Mouse (Mus musculus) lung, embryonic 16.5 days (tissue): ENCODE results near the gene AA986860. TPM values are rescaled to one million over a fixed set of nuclear protein-coding genes. Genes with fewer than 3 reads are reported as not detected.
A peak's percentile ranks its signal among the peaks of the same experiment; 100 is the strongest.

Experiments
- ATAC-seq: fragments of 200-750 bp; cut with Nextera tagmentation; 2 replicates; pipeline ENCODE4 v1.8.0; 2017; ENCODE audit warnings: low read depth, mild to moderate bottlenecking, moderate library complexity
- H3K27ac ChIP-seq: fragments of 300-500 bp; sonication (generic); 2 replicates; pipeline ENCODE4 v1.5.1; 2014; ENCODE audit warnings: mild to moderate bottlenecking, control low read depth, low read length
- H3K27me3 ChIP-seq: fragments of 300-500 bp; sonication (generic); 2 replicates; pipeline ENCODE4 v1.6.1; 2014; ENCODE audit warnings: low read depth, low read length, mixed read lengths; ENCODE audit not compliant: control insufficient read depth, insufficient read depth
- H3K36me3 ChIP-seq: fragments of 300-500 bp; sonication (generic); 2 replicates; pipeline ENCODE4 v1.6.1; 2014; ENCODE audit warnings: low read length; ENCODE audit not compliant: control insufficient read depth, insufficient read depth
- H3K4me1 ChIP-seq: fragments of 300-500 bp; sonication (generic); replicated peaks from 2 replicates; pipeline ENCODE4 v1.6.1; 2014; ENCODE audit warnings: low read length, mixed read lengths; ENCODE audit not compliant: control insufficient read depth, insufficient read depth
- H3K4me2 ChIP-seq: fragments of 300-500 bp; sonication (generic); 2 replicates; pipeline ENCODE4 v1.6.1; 2014; ENCODE audit warnings: low read depth, low read length, control low read depth
- H3K4me3 ChIP-seq: fragments of 300-500 bp; sonication (generic); 2 replicates; pipeline ENCODE4 v1.5.1; 2014; ENCODE audit warnings: mild to moderate bottlenecking, low read length, control low read depth
- H3K9ac ChIP-seq: fragments of 300-500 bp; sonication (generic); 2 replicates; pipeline ENCODE4 v1.6.1; 2014; ENCODE audit warnings: low read length, control low read depth
- H3K9me3 ChIP-seq: fragments of 300-500 bp; sonication (generic); 2 replicates; pipeline ENCODE4 v1.6.1; 2016; ENCODE audit warnings: low read length; ENCODE audit not compliant: control insufficient read depth
- WGBS: fragments of 180-500 bp; shearing (Covaris S2); extraction: QIAGEN DNeasy Blood & Tissue Kit; methylation state at CpG from one replicate; pipeline ENCODE4 v1.1.7; 2014; 5-methylcytosine and 5-hydroxymethylcytosine counted together
- polyA plus RNA-seq: library from polyadenylated mRNA; unstranded; fragments of >200 nt; fragmentation: Nextera tagmentation; extraction: Ambion mirVana; gene quantifications from 2 replicates; pipeline ENCODE4 v1.2.1, GENCODE M21; 2015

The AA986860 gene
- polyA plus RNA-seq, 1 experiment from 2014 or later, result 21.0 TPM

DNA sequence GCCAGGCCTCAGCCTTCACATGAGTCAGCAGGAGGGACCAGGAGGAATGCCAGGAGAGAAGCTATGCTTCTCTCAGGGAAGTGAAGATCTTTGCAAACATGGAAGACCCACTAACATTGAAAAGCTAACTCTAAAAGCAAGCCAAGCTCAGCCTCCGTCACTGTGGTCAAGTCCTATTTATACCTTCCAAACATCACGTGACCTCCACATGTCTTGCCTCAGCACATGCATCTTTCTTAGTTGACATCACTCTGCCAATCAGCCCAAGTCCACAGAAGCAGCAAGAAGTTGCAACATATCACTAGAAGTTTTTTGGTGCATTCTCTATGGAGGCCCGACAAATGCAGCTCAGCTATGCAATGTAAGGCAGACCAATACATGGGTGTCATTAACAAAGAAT, 48.1 kb downstream of the AA986860 start:
- H3K27ac ChIP-seq, result no peak overlapping the region
- no peaks in the 10 kb centered on the region for H3K9me3 ChIP-seq

DNA sequence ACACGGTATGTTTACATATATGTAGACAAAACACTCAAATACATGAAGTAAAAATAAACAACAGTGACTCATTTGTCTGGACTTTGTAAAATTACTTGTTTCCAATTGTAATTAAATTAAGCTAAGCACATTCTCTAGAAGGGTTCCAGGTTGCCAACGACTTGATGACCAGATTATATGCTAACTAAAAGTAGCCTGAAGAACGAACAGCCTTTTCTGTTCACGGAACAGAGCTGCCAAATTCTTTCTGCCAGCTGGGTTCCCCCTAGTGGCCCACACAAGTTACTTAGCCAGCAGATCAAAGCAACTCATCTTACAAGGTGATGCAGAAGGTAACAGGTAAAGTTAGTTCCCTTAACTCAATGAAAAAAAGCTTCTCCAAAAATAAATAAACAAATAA, 52.3 kb downstream of the AA986860 start:
- 0 out of 2 replicates have a peak, but pooled peaks have one; percentile 34 for ATAC-seq
- no peaks in the 10 kb centered on the region for H3K4me1 ChIP-seq
- no peak overlapping the region for H3K9ac ChIP-seq
- no peak overlapping the region for H3K27ac ChIP-seq
- no peaks in the 10 kb centered on the region for H3K36me3 ChIP-seq
- H3K27me3 ChIP-seq, result no peaks in the 10 kb centered on the region
- WGBS, result 11% methylated on average over 4 of the region's 4 CpGs
- no peak overlapping the region for H3K4me2 ChIP-seq
- H3K9me3 ChIP-seq, result no peaks in the 10 kb centered on the region
- no peak overlapping the region for H3K4me3 ChIP-seq

More for the DNA sequence above, 48.1 kb downstream of the AA986860 start:
- ATAC-seq, result no peak
- Histone ChIP-seq H3K36me3 (no peaks in the 10 kb centered on the region), H3K27me3 (no peaks in the 10 kb centered on the region), H3K4me3 (no peak overlapping the region), H3K4me1 (no peaks in the 10 kb centered on the region), H3K4me2 (no peak overlapping the region), H3K9ac (no peak overlapping the region)
- WGBS, result 81% methylated on average over 3 of the region's 3 CpGs

- Histone ChIP-seq H3K4me3 (no peak overlapping the region), H3K9me3 (no peaks in the 10 kb centered on the region), H3K9ac (no peak overlapping the region), H3K4me2 (no peak overlapping the region), H3K27ac (no peak overlapping the region), H3K36me3 (no peaks in the 10 kb centered on the region), H3K4me1 (no peaks in the 10 kb centered on the region), H3K27me3 (no peaks in the 10 kb centered on the region)
- peak; percentile 49; the same call in 1 of the 2 replicates for ATAC-seq
- WGBS, result 39% methylated on average over 4 of the region's 4 CpGs
These were observed 55.2 kb downstream of the AA986860 start for GRCm38 (mm10) chr1:130787001-130787400.

GRCm38 (mm10) chr1:130789512-130790451, 58.0 kb downstream of the AA986860 start:
- Histone ChIP-seq H3K36me3 (no peaks in the 10 kb centered on the region), H3K27ac (no peak overlapping the region), H3K4me1 (no peaks in the 10 kb centered on the region), H3K27me3 (no peaks in the 10 kb centered on the region), H3K4me3 (no peak overlapping the region), H3K9ac (no peak overlapping the region), H3K4me2 (no peak overlapping the region), H3K9me3 (0 out of 2 replicates have a peak, but pooled peaks cover 2% of the 10 kb centered on the region)
- WGBS, result 61% methylated on average over 3 of the region's 3 CpGs
- no peak for ATAC-seq

Other genes with a start within 250 kb of the AA986860 start
- not detected in 2 replicates for gene Zp3r, start 102.4 kb upstream of the AA986860 start, polyA plus RNA-seq
- gene C4bp, start 70.3 kb upstream of the AA986860 start, polyA plus RNA-seq, result not detected in 2 replicates
- not detected in 2 replicates for gene Gm29427, start 16.2 kb upstream of the AA986860 start, polyA plus RNA-seq
- gene Yod1, start 14.6 kb upstream of the AA986860 start, polyA plus RNA-seq, result 15.6 and 17.0 TPM in 2 replicates
- gene Pfkfb2, start 2.7 kb upstream of the AA986860 start, polyA plus RNA-seq, result 10.7 and 11.5 TPM in 2 replicates
- 0.11 TPM in 1 of 2 replicates, not detected in the other for gene Fcamr, start 68.9 kb downstream of the AA986860 start, polyA plus RNA-seq
- 0.06 and 0.14 TPM in 2 replicates for gene Pigr, start 94.7 kb downstream of the AA986860 start, polyA plus RNA-seq
- 0.30 TPM in 1 of 2 replicates, not detected in the other for gene Fcmr, start 133.7 kb downstream of the AA986860 start, polyA plus RNA-seq
- not detected in 2 replicates for gene Il24, start 155.5 kb downstream of the AA986860 start, polyA plus RNA-seq
- gene Il20, start 179.5 kb downstream of the AA986860 start, polyA plus RNA-seq, result not detected in 2 replicates
- not detected in 2 replicates for gene Il19, start 208.1 kb downstream of the AA986860 start, polyA plus RNA-seq